23 mouse cellular contexts compared by ENCODE assay signal in the genomic region with DNA sequence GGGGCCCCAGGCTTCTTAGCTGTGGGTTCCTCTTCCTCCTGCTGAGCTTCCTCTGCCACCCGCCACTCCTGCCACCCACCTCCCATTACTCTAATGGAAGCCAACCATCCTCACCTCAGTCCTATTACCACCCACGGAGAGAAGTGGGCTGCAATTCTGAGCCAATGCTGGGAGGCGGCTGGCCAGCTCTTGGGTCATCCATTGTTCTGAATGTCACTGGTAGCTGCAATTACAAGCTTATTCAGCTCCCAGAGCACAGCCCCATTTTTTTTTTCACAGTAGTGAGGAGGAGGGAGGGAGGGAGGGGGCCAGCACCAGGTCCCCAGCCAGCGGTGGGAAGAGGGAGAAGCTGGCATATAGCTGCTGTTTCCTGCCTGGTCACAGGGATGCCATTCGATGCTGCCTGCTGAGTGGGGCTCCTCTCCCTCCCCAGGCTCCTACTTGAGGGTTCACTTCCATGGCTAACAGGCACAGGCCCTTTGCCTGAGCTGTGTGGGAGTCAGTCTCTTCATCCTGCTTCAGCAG. TPM values are rescaled to one million over a fixed set of nuclear protein-coding genes. Genes with fewer than 3 reads are reported as not detected.
DNase-seq lines count a peak whose midpoint lies in the region; ATAC-seq and TF ChIP-seq lines count a peak whose summit lies in the region.
"Had no signal": no experiment of that assay in that cellular context is flagged by ENCODE, and none has a peak within 500 bp of the region (broad histone marks: within the 10 kb centered on the region; RNA-seq: fewer than 3 reads in every experiment).

No protein-coding gene starts in this region.

- WGBS in forebrain, postnatal 0 days, result 15% methylated on average over 5 of the region's 5 CpGs

- peak overlapping the region; percentile 32; the same call in 1 of the 2 replicates for H3K27ac ChIP-seq in layer of hippocampus, adult 2 months
- H3K27ac ChIP-seq in forebrain, postnatal 0 days (ENCODE audit: low read depth, low read length), result no peak overlapping the region
- H3K27ac ChIP-seq: embryonic facial prominence, embryonic 10.5 days; limb, embryonic 13.5 days; liver, embryonic 13.5 days; lung, embryonic 15.5 days; macrophage had no signal

- no peaks in the 10 kb centered on the region for H3K27me3 ChIP-seq in forebrain, postnatal 0 days (ENCODE audit: insufficient read depth, low read length)
- H3K27me3 ChIP-seq: limb, embryonic 13.5 days; liver, embryonic 13.5 days; lung, embryonic 15.5 days had no signal

- no peaks in the 10 kb centered on the region for H3K4me1 ChIP-seq in forebrain, postnatal 0 days (ENCODE audit: insufficient read depth)
- H3K4me1 ChIP-seq: limb, embryonic 13.5 days; liver, embryonic 13.5 days; lung, embryonic 15.5 days had no signal

- no peak overlapping the region for H3K9ac ChIP-seq in forebrain, postnatal 0 days
- H3K9ac ChIP-seq: limb, embryonic 13.5 days; liver, embryonic 13.5 days; lung, embryonic 15.5 days had no signal

- intact Hi-C loops in heart, postnatal 36 days (cut with DNase I), result no loop called here

- peak; percentile 45; the same call in 1 of the 2 replicates for ATAC-seq in forebrain, postnatal 0 days

- DNase-seq in layer of hippocampus, adult 2 months (ENCODE audit: low spot score in 2 of 2), result no peak
- no peak for DNase-seq in layer of hippocampus, adult 9-11 months
- DNase-seq in brain, embryonic 14.5 days (ENCODE audit: low read depth), result peak; percentile 31
- no peak for DNase-seq in forebrain, postnatal 0 days
- peak; percentile 58 for DNase-seq in retina, embryonic 14.5 days (ENCODE audit: low spot score)
- DNase-seq in heart, postnatal 36 days, result no peak
- no peak for DNase-seq in layer of hippocampus, postnatal 14 days (ENCODE audit: low spot score in 2 of 2)
- DNase-seq: adrenal gland, adult 2 months; cerebellum, adult 9-10 months; heart, postnatal 10 days; kidney, adult 9 months; kidney, postnatal 25 days; liver, embryonic 13.5 days; right cerebral cortex, postnatal 14 days; spleen, adult 18-20 months; thymus, postnatal 4 days had no signal

- no peak for TF ChIP-seq POLR2A in brain, embryonic 14.5 days (IDR thresholded peaks at IDR 0.05; ENCODE audit: borderline replicate concordance, extremely low read depth, insufficient read depth, insufficient read length, poor library complexity, severe bottlenecking)

- H3K4me3 ChIP-seq in layer of hippocampus, adult 2 months, result no peak overlapping the region
- no peak overlapping the region for H3K4me3 ChIP-seq in forebrain, postnatal 0 days (ENCODE audit: low read depth, low read length)
- H3K4me3 ChIP-seq: embryonic facial prominence, embryonic 10.5 days; limb, embryonic 13.5 days; liver, embryonic 13.5 days; lung, embryonic 15.5 days had no signal

- no peak for TF ChIP-seq CTCF in layer of hippocampus, adult 2 months (conservative IDR thresholded peaks at IDR 0.05)
- no peak for TF ChIP-seq CTCF in brain, embryonic 14.5 days (IDR thresholded peaks at IDR 0.05; ENCODE audit: borderline replicate concordance, extremely low read depth, insufficient read depth, insufficient read length)
- no peak for TF ChIP-seq CTCF in forebrain, postnatal 0 days (IDR thresholded peaks at IDR 0.05; ENCODE audit: low read depth)

- H3K36me3 ChIP-seq in forebrain, postnatal 0 days (ENCODE audit: insufficient read depth), result peaks cover 10% of the 10 kb centered on the region; the same call in 1 of the 2 replicates
- H3K36me3 ChIP-seq: embryonic facial prominence, embryonic 10.5 days; limb, embryonic 13.5 days; liver, embryonic 13.5 days; lung, embryonic 15.5 days had no signal

- no peak overlapping the region for H3K4me2 ChIP-seq in forebrain, postnatal 0 days (ENCODE audit: low read depth)
- H3K4me2 ChIP-seq: heart, embryonic 11.5 days; limb, embryonic 13.5 days; liver, embryonic 13.5 days; lung, embryonic 15.5 days had no signal

- no peaks in the 10 kb centered on the region for H3K9me3 ChIP-seq in forebrain, postnatal 0 days (ENCODE audit: low read length)
- H3K9me3 ChIP-seq: embryonic facial prominence, embryonic 10.5 days; limb, embryonic 13.5 days; liver, embryonic 13.5 days; lung, embryonic 15.5 days had no signal

RNA-seq across cellular contexts. Expression of gene Iqsec3, which starts 32.7 kb away (rescaled TPM):
- total RNA-seq in layer of hippocampus, adult 2 months (2021), result 100 to 1,000 TPM; 135 TPM
- polyA plus RNA-seq in brain, embryonic 14.5 days (2012; rRNA removed), result 16.7 and 31.5 TPM in 2 replicates
- total RNA-seq in forebrain, postnatal 0 days (2014; rRNA removed), result 21.0 and 32.4 TPM in 2 replicates
- 3.9 and 6.8 TPM in 2 replicates for polyA plus RNA-seq in forebrain, postnatal 0 days (2015; fragmentation: Nextera tagmentation; extraction: Ambion mirVana)
- under 1 TPM; 0.51 to 0.69 TPM for total RNA-seq in heart, postnatal 36 days (2021)
- 100 to 1,000 TPM; 112 to 118 TPM for total RNA-seq in layer of hippocampus, postnatal 14 days (2021)
- total RNA-seq: common myeloid progenitor, adult 5-6 weeks; granulocyte monocyte progenitor cell, adult 5-6 weeks had no signal
- polyA plus RNA-seq: liver, embryonic 13.5 days; macrophage had no signal

Comparison
In these comparisons a context has a peak if more than half of its experiments do, and no peak if none do; other contexts are left out.
1. DNase-seq: peak in brain, embryonic 14.5 days (single experiment) and retina, embryonic 14.5 days (single experiment); none in layer of hippocampus, adult 2 months (0 of 2), layer of hippocampus, adult 9-11 months (single experiment), forebrain, postnatal 0 days (single experiment), heart, postnatal 36 days (0 of 2) and layer of hippocampus, postnatal 14 days (0 of 2).
2. RNA of gene Iqsec3, which starts 32.7 kb away (total RNA-seq): 135 TPM in layer of hippocampus, adult 2 months, 112 to 118 TPM in layer of hippocampus, postnatal 14 days and 21.0 to 32.4 TPM in forebrain, postnatal 0 days; 0.51 to 0.69 TPM in heart, postnatal 36 days; every median in the first group is over 10 times any median in the second.